Mouse (Mus musculus): ENCODE data around the gene Sesn1. TPM values are rescaled to one million over a fixed set of nuclear protein-coding genes. Genes with fewer than 3 reads are reported as not detected.

The Sesn1 gene
- total and polyA plus RNA-seq, 3 experiments = 11.7 TPM; not detected in 1

- Histone ChIP-seq H3K9ac (ENCODE audit: control insufficient read depth, low read depth, low read length, poor library complexity, severe bottlenecking) (no peak overlapping the region), H3K79me2 (ENCODE audit: control insufficient read depth, insufficient read depth, low read length, poor library complexity) (no peaks in the 10 kb centered on the region), H3K36me3 (ENCODE audit: control insufficient read depth in 1 of 2, insufficient read depth in 2 of 2, low read length in 2 of 2) (no peaks in the 10 kb centered on the region), H3K9me3 (replicated peaks; ENCODE audit: insufficient read depth, low read length) (no peaks in the 10 kb centered on the region), H3K4me1 (ENCODE audit: control insufficient read depth in 1 of 2, insufficient read depth in 2 of 2, low read length in 2 of 2) (no peaks in the 10 kb centered on the region), H3K27ac (ENCODE audit: control insufficient read depth, low read depth, low read length) (no peak overlapping the region), H3K27me3 (ENCODE audit: control insufficient read depth in 1 of 2, insufficient read depth in 2 of 2, low read length in 2 of 2) (no peaks in the 10 kb centered on the region), H3K4me3 (ENCODE audit: control insufficient read depth in 1 of 2, insufficient read depth in 1 of 2, low read depth in 2 of 2, low read length in 2 of 2) (no peak overlapping the region)
- no peak for DNase-seq (ENCODE audit: low read depth, low spot score)
- no peak for TF ChIP-seq MEF2A (IDR thresholded peaks at IDR 0.05; ENCODE audit: extremely low read depth, insufficient replicate concordance, low read depth, low read length, poor library complexity, severe bottlenecking)
- no peak for TF ChIP-seq UBTF (IDR thresholded peaks at IDR 0.05; ENCODE audit: borderline replicate concordance, insufficient read depth, low read depth, low read length)
- TF ChIP-seq SMC3 (IDR thresholded peaks at IDR 0.05; ENCODE audit: low read depth, low read length) = no peak
- TF ChIP-seq ZMIZ1 (IDR thresholded peaks at IDR 0.05; ENCODE audit: low read depth, low read length) = no peak
- TF ChIP-seq MYB (IDR thresholded peaks at IDR 0.05; ENCODE audit: low read depth, low read length) = no peak
- no peak for TF ChIP-seq MAFK (IDR thresholded peaks at IDR 0.05; ENCODE audit: borderline replicate concordance, low read depth, low read length)
Observed at GRCm38 (mm10) chr10:41880206-41880605, 70.5 kb downstream of the Sesn1 start.

GRCm38 (mm10) chr10:41880777-41881176 lies 71.0 kb downstream of the Sesn1 start:
- Histone ChIP-seq H3K27ac (ENCODE audit: control insufficient read depth, low read depth, low read length) (no peak overlapping the region), H3K79me2 (ENCODE audit: control insufficient read depth, insufficient read depth, low read length, poor library complexity) (no peaks in the 10 kb centered on the region), H3K36me3 (ENCODE audit: control insufficient read depth in 1 of 2, insufficient read depth in 2 of 2, low read length in 2 of 2) (no peaks in the 10 kb centered on the region), H3K4me1 (ENCODE audit: control insufficient read depth in 1 of 2, insufficient read depth in 2 of 2, low read length in 2 of 2) (no peaks in the 10 kb centered on the region), H3K4me3 (ENCODE audit: control insufficient read depth in 1 of 2, insufficient read depth in 1 of 2, low read depth in 2 of 2, low read length in 2 of 2) (no peak overlapping the region), H3K9me3 (replicated peaks; ENCODE audit: insufficient read depth, low read length) (no peaks in the 10 kb centered on the region), H3K27me3 (ENCODE audit: control insufficient read depth in 1 of 2, insufficient read depth in 2 of 2, low read length in 2 of 2) (no peaks in the 10 kb centered on the region), H3K9ac (ENCODE audit: control insufficient read depth, low read depth, low read length, poor library complexity, severe bottlenecking) (no peak overlapping the region)
- no peak for DNase-seq (ENCODE audit: low read depth, low spot score)
- TF ChIP-seq NRF1 (IDR thresholded peaks at IDR 0.05; ENCODE audit: insufficient read depth, low read depth, low read length, poor library complexity, severe bottlenecking) (no peak), MXI1 (IDR thresholded peaks at IDR 0.05; ENCODE audit: low read depth, low read length) (no peak), TAL1 (IDR thresholded peaks at IDR 0.05; ENCODE audit: low read length) (no peak), MYB (IDR thresholded peaks at IDR 0.05; ENCODE audit: low read depth, low read length) (no peak), HCFC1 (IDR thresholded peaks at IDR 0.05; ENCODE audit: low read depth, low read length) (no peak), GATA1 (IDR thresholded peaks at IDR 0.05; ENCODE audit: low read depth, low read length) (no peak), ZKSCAN1 (IDR thresholded peaks at IDR 0.05; ENCODE audit: low read depth, low read length) (no peak), MAZ (IDR thresholded peaks at IDR 0.05; ENCODE audit: low read depth, low read length) (no peak), CTCF (IDR thresholded peaks at IDR 0.05 in 2 of 3, conservative IDR thresholded peaks at IDR 0.05 in 1 of 3; ENCODE audit: control insufficient read depth in 1 of 3, insufficient read depth in 1 of 3, low read depth in 2 of 3, low read length in 3 of 3, poor library complexity in 1 of 3, severe bottlenecking in 1 of 3) (no peak), POLR2AphosphoS2 (IDR thresholded peaks at IDR 0.05; ENCODE audit: low read length) (no peak)

Data from MEL (cell line).